Mouse (Mus musculus) brain, embryonic 14.5 days (tissue): ENCODE results near the gene Gadd45b. TPM values are rescaled to one million over a fixed set of nuclear protein-coding genes. Genes with fewer than 3 reads are reported as not detected.

Source experiments
- DNase-seq: peaks from one replicate; pipeline ENCODE4 v3.0.0-alpha.2; 2011; ENCODE audit warnings: low read depth
- CTCF ChIP-seq: fragments of 200-500 bp; IDR thresholded peaks from 2 replicates; pipeline ENCODE4 v1.5.1; 2012; ENCODE audit warnings: inconsistent platforms, mild to moderate bottlenecking, moderate library complexity, borderline replicate concordance; ENCODE audit not compliant: insufficient read depth, insufficient read length; ENCODE audit errors: extremely low read depth
- POLR2A ChIP-seq: fragments of 200-500 bp; IDR thresholded peaks from 2 replicates; pipeline ENCODE4 v1.6.1; 2012; ENCODE audit warnings: mild to moderate bottlenecking, inconsistent platforms, borderline replicate concordance; ENCODE audit not compliant: poor library complexity, insufficient read depth, insufficient read length, severe bottlenecking; ENCODE audit errors: extremely low read depth
- polyA plus RNA-seq: library from polyadenylated mRNA; depleted of rRNA; stranded (reverse); fragments of >200 nt; gene quantifications from 2 replicates; pipeline ENCODE4 v1.2.3, GENCODE M21; 2012; rRNA removed

Gene Gadd45b
- polyA plus RNA-seq, 1 experiment, result 8.4 TPM

- TF ChIP-seq CTCF (no peak), POLR2A (no peak)
- DNase-seq, result no peak
Measured at GRCm38 (mm10) chr10:80963031-80963975, 33.4 kb downstream of the Gadd45b start.

- TF ChIP-seq CTCF (no peak), POLR2A (no peak)
- DNase-seq, result peak; percentile 10
Measured at GRCm38 (mm10) chr10:80966296-80966695, 36.4 kb downstream of the Gadd45b start.

- peak; percentile 82 for DNase-seq
- TF ChIP-seq POLR2A (no peak), CTCF (no peak)
Measured at GRCm38 (mm10) chr10:80967101-80967656, 37.3 kb downstream of the Gadd45b start.

- TF ChIP-seq POLR2A, result no peak
- no peak for TF ChIP-seq CTCF
- no peak for DNase-seq
Measured at GRCm38 (mm10) chr10:80968106-80968505, 38.2 kb downstream of the Gadd45b start.

- no peak for DNase-seq
- TF ChIP-seq CTCF (no peak), POLR2A (no peak)
Measured at GRCm38 (mm10) chr10:80969298-80969697, 39.4 kb downstream of the Gadd45b start.

- no peak for DNase-seq
- TF ChIP-seq POLR2A, result no peak
- no peak for TF ChIP-seq CTCF
Measured at GRCm38 (mm10) chr10:80970159-80970558, 40.3 kb downstream of the Gadd45b start.

- no peak for DNase-seq
- no peak for TF ChIP-seq CTCF
- TF ChIP-seq POLR2A, result no peak
Measured at GRCm38 (mm10) chr10:80971533-80971932, 41.7 kb downstream of the Gadd45b start.

GRCm38 (mm10) chr10:80972071-80972987 lies 42.5 kb downstream of the Gadd45b start:
- peak; percentile 60 for DNase-seq
- TF ChIP-seq POLR2A (no peak), CTCF (no peak)

GRCm38 (mm10) chr10:80973722-80974121 lies 43.8 kb downstream of the Gadd45b start:
- TF ChIP-seq POLR2A (no peak), CTCF (no peak)
- no peak for DNase-seq

- TF ChIP-seq CTCF (no peak), POLR2A (no peak)
- no peak for DNase-seq
Measured at GRCm38 (mm10) chr10:80975478-80975877, 45.6 kb downstream of the Gadd45b start.

- TF ChIP-seq CTCF (no peak), POLR2A (no peak)
- no peak for DNase-seq
Measured at GRCm38 (mm10) chr10:80981564-80982112, 51.8 kb downstream of the Gadd45b start.

Other genes starting within 250 kb of the Gadd45b start
- gene Mob3a, start 228.1 kb upstream of the Gadd45b start, polyA plus RNA-seq, result 36.9 and 47.3 TPM in 2 replicates
- gene Izumo4, start 227.9 kb upstream of the Gadd45b start, polyA plus RNA-seq, result 47.6 and 70.2 TPM in 2 replicates
- gene Ap3d1, start 187.8 kb upstream of the Gadd45b start, polyA plus RNA-seq, result 155 and 176 TPM in 2 replicates
- gene Dot1l, start 174.9 kb upstream of the Gadd45b start, polyA plus RNA-seq, result 36.1 and 77.6 TPM in 2 replicates
- 76.3 and 77.0 TPM in 2 replicates for gene Sf3a2, start 131.9 kb upstream of the Gadd45b start, polyA plus RNA-seq
- gene Plekhj1, start 131.4 kb upstream of the Gadd45b start, polyA plus RNA-seq, result 88.7 and 125 TPM in 2 replicates
- gene Amh, start 124.8 kb upstream of the Gadd45b start, polyA plus RNA-seq, result 1.7 and 2.1 TPM in 2 replicates
- gene Jsrp1, start 116.6 kb upstream of the Gadd45b start, polyA plus RNA-seq, result 0.21 and 0.45 TPM in 2 replicates
- gene Oaz1, start 103.4 kb upstream of the Gadd45b start, polyA plus RNA-seq, result 685 and 1,025 TPM in 2 replicates
- 5.2 and 7.7 TPM in 2 replicates for gene Lingo3, start 86.0 kb upstream of the Gadd45b start, polyA plus RNA-seq
- 278 and 393 TPM in 2 replicates for gene Lsm7, start 74.9 kb upstream of the Gadd45b start, polyA plus RNA-seq
- gene Sppl2b, start 74.8 kb upstream of the Gadd45b start, polyA plus RNA-seq, result 110 and 134 TPM in 2 replicates
- gene Tmprss9, start 58.2 kb upstream of the Gadd45b start, polyA plus RNA-seq, result 0.22 and 0.26 TPM in 2 replicates
- gene Timm13, start 29.1 kb upstream of the Gadd45b start, polyA plus RNA-seq, result 174 and 253 TPM in 2 replicates
- 58.8 and 72.3 TPM in 2 replicates for gene Lmnb2, start 11.8 kb upstream of the Gadd45b start, polyA plus RNA-seq
- gene Gng7, start 84.9 kb downstream of the Gadd45b start, polyA plus RNA-seq, result 13.3 and 13.6 TPM in 2 replicates
- 41.5 and 66.5 TPM in 2 replicates for gene Diras1, start 95.6 kb downstream of the Gadd45b start, polyA plus RNA-seq
- gene Slc39a3, start 107.4 kb downstream of the Gadd45b start, polyA plus RNA-seq, result 70.0 and 77.9 TPM in 2 replicates
- gene Sgta, start 130.1 kb downstream of the Gadd45b start, polyA plus RNA-seq, result 326 and 369 TPM in 2 replicates
- gene Thop1, start 140.0 kb downstream of the Gadd45b start, polyA plus RNA-seq, result 69.5 and 86.1 TPM in 2 replicates
- 0.19 and 0.20 TPM in 2 replicates for gene Creb3l3, start 168.8 kb downstream of the Gadd45b start, polyA plus RNA-seq
- gene Map2k2, start 175.8 kb downstream of the Gadd45b start, polyA plus RNA-seq, result 203 and 214 TPM in 2 replicates
- 9.2 and 12.7 TPM in 2 replicates for gene Zbtb7a, start 205.1 kb downstream of the Gadd45b start, polyA plus RNA-seq
- 38.4 and 47.8 TPM in 2 replicates for gene Pias4, start 237.8 kb downstream of the Gadd45b start, polyA plus RNA-seq
- 1,504 and 1,952 TPM in 2 replicates for gene Eef2, start 246.6 kb downstream of the Gadd45b start, polyA plus RNA-seq